Mouse (Mus musculus) heart, postnatal 14 days (tissue): ENCODE measurements around the gene Spint2. TPM values are rescaled to one million over a fixed set of nuclear protein-coding genes. Genes with fewer than 3 reads are reported as not detected.
A peak's percentile ranks its signal among the peaks of the same experiment; 100 is the strongest.

Experiments used
- DNase-seq, 2 experiments: peaks; one replicate each; pipeline ENCODE4 v3.0.0; 2021 to 2022
- intact Hi-C: fragments of 180-260 bp; cut with DNase I; formaldehyde crosslinking; loops from one replicate; pipeline ENCODE4 v1.15.1; 2025
- total RNA-seq, 2 experiments: library from RNA; stranded (reverse); gene quantifications; 2 replicates each; pipeline ENCODE4 v1.2.3; 2021

Spint2 gene
- total RNA-seq, 2 experiments from 2014 or later, result 39.2 to 42.9 TPM

DNA sequence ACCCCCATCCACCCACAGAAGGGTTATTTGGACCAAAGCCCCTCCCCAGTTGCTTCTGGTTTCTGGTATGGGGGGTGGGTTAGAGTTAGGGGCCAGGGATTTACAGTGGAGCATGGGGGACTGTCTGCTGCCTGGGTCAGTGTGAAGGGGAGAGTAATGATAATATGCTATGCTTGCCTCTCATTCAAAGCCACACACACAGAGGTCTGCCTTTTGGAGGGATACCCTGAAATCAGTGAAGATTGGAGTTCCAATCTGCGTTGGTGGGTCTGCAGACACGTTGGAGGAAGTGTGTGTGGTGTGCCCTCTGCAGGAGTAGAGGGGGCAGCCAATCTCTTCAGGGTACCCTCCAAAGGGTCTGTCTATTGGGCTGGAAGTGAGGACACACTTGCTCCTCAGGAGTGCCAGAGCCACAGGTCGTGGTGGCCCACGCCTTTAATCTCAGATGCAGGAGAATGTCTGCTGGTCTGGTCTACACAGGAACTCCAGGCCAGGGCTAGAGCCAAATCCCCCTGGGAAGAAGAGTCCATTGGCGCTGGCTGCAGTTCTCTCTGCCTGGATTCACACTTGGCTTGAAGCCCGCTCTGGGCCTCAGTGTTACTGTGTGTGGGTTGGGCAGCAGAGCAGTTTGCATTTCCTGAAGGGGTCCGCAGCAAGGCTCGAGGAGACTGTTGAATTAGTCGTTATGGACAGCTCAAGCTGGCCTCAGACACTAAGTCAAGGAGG, 23.7 kb upstream of the Spint2 start:
- DNase-seq, result no peak
- intact Hi-C loops, result loop anchor here (5.0 kb wide), 1 partner anchor 217 kb away; no protein-coding TSS in a partner anchor

DNA sequence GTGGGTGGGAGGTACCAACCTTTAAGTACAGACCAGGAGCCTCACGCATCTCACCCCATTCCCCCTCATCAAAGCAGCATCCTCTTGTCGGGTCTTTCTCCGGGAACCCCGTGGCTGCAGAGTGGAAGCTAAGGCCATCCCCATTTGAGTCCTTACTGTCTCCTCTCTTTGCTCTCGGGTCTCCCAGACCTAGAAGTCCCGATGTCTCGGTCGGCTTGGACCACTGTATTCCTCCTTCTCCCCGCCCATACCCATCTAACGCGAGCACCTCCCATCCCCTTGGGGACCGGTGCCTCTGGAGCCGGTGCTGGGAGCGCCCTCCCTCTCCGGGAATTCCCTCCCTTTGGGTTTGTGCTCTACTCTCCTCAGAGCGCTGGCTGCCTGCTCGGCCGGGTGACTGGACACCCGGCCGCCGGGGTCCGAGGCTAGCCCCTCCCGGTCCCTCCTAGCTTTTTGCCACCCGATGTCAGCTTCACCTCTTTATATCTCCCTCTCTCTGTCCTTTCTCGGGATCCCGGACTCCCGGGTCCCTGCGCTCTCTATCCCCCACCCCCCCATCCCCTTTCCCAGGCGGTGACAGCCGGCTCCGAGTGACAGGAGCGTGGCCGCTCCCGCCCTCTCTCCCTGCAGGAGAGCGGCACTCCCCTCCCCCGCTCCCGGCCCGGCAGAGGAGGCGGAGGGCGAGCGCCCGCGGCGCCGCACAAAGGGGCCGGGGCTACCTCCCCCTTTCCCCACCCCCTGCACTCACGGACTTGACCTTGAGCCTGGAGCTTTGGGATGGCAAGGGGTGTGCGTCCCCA, 23.0 kb upstream of the Spint2 start:
- intact Hi-C loops, result loop anchor here (5.0 kb wide), 3 partner anchors 218 to 317 kb away; no protein-coding TSS in a partner anchor
- no peak for DNase-seq

- DNase-seq, result peak; percentile 80 to 81
- intact Hi-C loops, result loop anchor here (5.0 kb wide), 2 partner anchors 252 to 317 kb away; no protein-coding TSS in a partner anchor
Measured at GRCm38 (mm10) chr7:29303738-29304462, 22.2 kb upstream of the Spint2 start, which contains the start of gene Dpf1. TSS of gene Dpf1 (plus strand) at chr7:29303951.

DNA sequence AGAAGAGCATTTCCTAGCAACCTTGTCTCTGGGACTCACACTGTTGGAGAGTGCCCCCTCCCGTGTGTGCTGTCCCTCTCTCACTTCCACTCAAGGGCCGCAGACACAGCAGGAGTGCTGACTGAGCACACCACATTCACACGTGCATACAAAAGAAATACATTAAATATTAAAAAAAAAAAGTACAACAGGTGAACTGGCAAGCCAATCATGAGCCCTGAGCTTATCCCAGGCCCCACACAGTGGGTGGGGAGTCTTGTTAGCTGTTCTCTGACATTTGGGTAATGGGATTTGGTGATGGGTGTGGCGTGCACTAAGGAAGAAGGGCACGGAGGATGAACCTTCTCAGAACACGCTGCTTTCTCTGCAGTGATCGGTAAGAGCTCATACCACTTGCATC, 20.9 kb upstream of the Spint2 start:
- intact Hi-C loops, result loop anchor here (5.0 kb wide), 2 partner anchors 250 to 315 kb away; no protein-coding TSS in a partner anchor

DNA sequence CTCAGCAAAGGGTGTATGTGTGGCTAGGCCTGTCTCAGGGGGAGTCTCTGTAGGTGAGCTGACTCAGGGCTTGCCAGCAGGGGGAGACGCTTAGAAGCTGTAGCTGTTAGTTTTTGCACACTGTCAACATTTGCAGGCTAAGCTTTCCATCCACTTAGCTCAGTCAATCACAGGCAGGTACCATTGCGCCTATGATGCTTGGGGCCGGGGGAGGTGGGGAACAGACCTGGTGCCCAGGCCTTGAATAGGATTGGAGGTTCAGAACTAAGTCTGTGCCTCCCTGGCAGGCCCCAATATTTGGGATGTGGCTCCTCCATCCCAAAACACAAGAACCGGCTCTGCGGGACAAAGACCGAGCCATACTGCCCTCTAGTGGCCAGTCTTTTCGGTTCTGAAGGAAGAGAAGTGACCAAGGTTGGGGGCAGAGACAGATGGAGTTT, 19.4 kb upstream of the Spint2 start:
- intact Hi-C loops, result loop anchor here (5.0 kb wide), 2 partner anchors 249 to 314 kb away; no protein-coding TSS in a partner anchor
- peak; percentile 72 to 88 for DNase-seq

More for the DNA sequence above, 20.9 kb upstream of the Spint2 start:
- DNase-seq, result no peak

DNA sequence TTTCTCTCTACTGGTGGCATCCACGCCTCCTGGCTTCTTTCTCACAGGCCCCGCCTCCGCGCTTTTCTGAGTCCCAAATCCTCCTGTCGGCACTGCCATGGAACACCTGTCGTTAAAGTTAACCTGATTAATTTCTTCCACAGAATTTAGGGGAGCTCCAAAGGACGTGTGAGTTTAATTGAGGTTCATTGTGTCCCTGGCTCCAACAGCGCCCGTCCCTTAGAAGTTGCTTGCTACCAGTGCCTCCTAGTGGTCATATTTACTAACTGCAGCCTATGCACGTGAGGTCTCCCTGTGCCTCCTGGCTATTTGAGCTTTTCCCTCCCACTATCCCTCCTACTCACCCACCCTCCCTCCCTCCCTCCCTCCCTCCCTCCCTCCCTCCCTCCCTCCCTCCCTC, 15.3 kb upstream of the Spint2 start:
- intact Hi-C loops, result loop anchor here (2.0 to 5.0 kb wide), 3 partner anchors 50 to 170 kb away; partner anchors contain the start of gene Ryr1
- DNase-seq, result peak; percentile 63 to 77

GRCm38 (mm10) chr7:29295861-29296647, 14.3 kb upstream of the Spint2 start:
- no peak for DNase-seq
- intact Hi-C loops, result loop anchor here (2.0 to 5.0 kb wide), 3 partner anchors 49 to 169 kb away; partner anchors contain the start of gene Ryr1

- intact Hi-C loops, result no loop called here
Measured at GRCm38 (mm10) chr7:29294111-29294761, 12.5 kb upstream of the Spint2 start.

GRCm38 (mm10) chr7:29293131-29294065, 11.7 kb upstream of the Spint2 start:
- intact Hi-C loops, result no loop called here
- peak; percentile 70 to 71 for DNase-seq

More at GRCm38 (mm10) chr7:29294111-29294761, 12.5 kb upstream of the Spint2 start:
- DNase-seq, result no peak

GRCm38 (mm10) chr7:29292458-29293098, 10.9 kb upstream of the Spint2 start:
- peak; percentile 66 to 67 for DNase-seq
- intact Hi-C loops, result no loop called here

GRCm38 (mm10) chr7:29291616-29292457, 10.1 kb upstream of the Spint2 start:
- intact Hi-C loops, result no loop called here
- no peak for DNase-seq

GRCm38 (mm10) chr7:29290691-29291485, 9.2 kb upstream of the Spint2 start:
- intact Hi-C loops, result no loop called here
- DNase-seq, result peak in 1 of 2 experiments; percentile 32

GRCm38 (mm10) chr7:29289856-29290255, 8.1 kb upstream of the Spint2 start:
- intact Hi-C loops, result no loop called here

GRCm38 (mm10) chr7:29288942-29289638, 7.4 kb upstream of the Spint2 start, which contains the start of gene Ppp1r14a:
TSS of gene Ppp1r14a (plus strand) at chr7:29289308.
- intact Hi-C loops, result no loop called here
- DNase-seq, result peak; percentile 86 to 93

More at GRCm38 (mm10) chr7:29289856-29290255, 8.1 kb upstream of the Spint2 start:
- DNase-seq, result peak in 1 of 2 experiments; percentile 31

GRCm38 (mm10) chr7:29288079-29288478, 6.4 kb upstream of the Spint2 start:
- no peak for DNase-seq
- intact Hi-C loops, result no loop called here
